Mouse (Mus musculus) ovary, adult 10 weeks (tissue): ENCODE measurements around the gene Prl7a2. TPM values are rescaled to one million over a fixed set of nuclear protein-coding genes. Genes with fewer than 3 reads are reported as not detected.

Experiments
- polyA plus RNA-seq: library from polyadenylated mRNA; stranded (reverse); fragments of 350-450 nt; fragmentation: Illumina TruSeq; extraction: RNeasy Lipid Tissue Mini Kit (QIAGEN cat#74804); gene quantifications from one replicate; pipeline ENCODE4 v1.2.3, GENCODE M21; 2014

Prl7a2 gene
- polyA plus RNA-seq: not detected

GRCm38 (mm10) chr13:27667936-27668335, at the start of gene Prl7a2:
Gene Prl7a2, minus strand, starts transcription at chr13:27668036.

GRCm38 (mm10) chr13:27716636-27717035, 48.8 kb upstream of the Prl7a2 start, which contains the start of gene Prl7d1:
Gene Prl7d1, minus strand, starts transcription at chr13:27716736.

GRCm38 (mm10) chr13:27642393-27642792, 25.4 kb downstream of the Prl7a2 start, which contains the start of gene Prl7a1:
Gene Prl7a1, minus strand, starts transcription at chr13:27642493.

DNA sequence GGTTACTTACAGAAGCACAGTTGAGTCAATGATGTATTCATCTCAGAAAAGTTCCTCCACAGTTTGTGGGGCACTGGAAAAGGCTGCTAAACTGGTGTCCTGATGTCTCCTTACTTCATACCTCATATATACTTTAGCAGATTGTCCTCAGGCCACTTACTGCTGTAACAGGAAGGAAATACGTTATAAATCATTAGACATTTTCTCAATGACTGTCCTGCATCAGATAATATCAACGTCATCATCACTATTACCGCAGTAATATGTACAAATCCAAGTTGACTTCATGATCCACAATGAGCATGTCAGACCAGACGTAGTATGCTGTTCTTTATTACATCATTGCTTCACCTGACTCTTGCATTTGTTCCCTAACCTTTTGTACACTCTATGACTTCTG, 57.4 kb downstream of the Prl7a2 start, which contains the start of gene Prl7b1:
TSS of gene Prl7b1 (minus strand) at position 101 of the 400 bp plus-strand sequence.

Other genes with a start within 250 kb of the Prl7a2 start
- not detected for gene Prl8a6, start 229.3 kb downstream of the Prl7a2 start, polyA plus RNA-seq
- not detected for gene Prl8a8, start 154.8 kb downstream of the Prl7a2 start, polyA plus RNA-seq
- gene Prl8a9, start 103.4 kb downstream of the Prl7a2 start, polyA plus RNA-seq: not detected
- not detected for gene Prl8a1, start 85.9 kb downstream of the Prl7a2 start, polyA plus RNA-seq
- not detected for gene Prl7b1, start 57.5 kb downstream of the Prl7a2 start, polyA plus RNA-seq
- gene Prl7a1, start 25.5 kb downstream of the Prl7a2 start, polyA plus RNA-seq: not detected
- not detected for gene Prl7d1, start 48.7 kb upstream of the Prl7a2 start, polyA plus RNA-seq
- not detected for gene Prl7c1, start 112.8 kb upstream of the Prl7a2 start, polyA plus RNA-seq
- gene Prl2a1, start 133.6 kb upstream of the Prl7a2 start, polyA plus RNA-seq: not detected
- not detected for gene Prl2c1, start 181.3 kb upstream of the Prl7a2 start, polyA plus RNA-seq